Mouse (Mus musculus): ENCODE measurements around the gene Fgfr2.
A peak's percentile ranks its signal among the peaks of the same experiment; 100 is the strongest.

The Fgfr2 gene

GRCm38 (mm10) chr7:132654412-132654811 lies 468.7 kb downstream of the Fgfr2 start:
- no peak for DNase-seq

GRCm38 (mm10) chr7:132646514-132646913 lies 476.6 kb downstream of the Fgfr2 start:
- DNase-seq, result no peak

DNA sequence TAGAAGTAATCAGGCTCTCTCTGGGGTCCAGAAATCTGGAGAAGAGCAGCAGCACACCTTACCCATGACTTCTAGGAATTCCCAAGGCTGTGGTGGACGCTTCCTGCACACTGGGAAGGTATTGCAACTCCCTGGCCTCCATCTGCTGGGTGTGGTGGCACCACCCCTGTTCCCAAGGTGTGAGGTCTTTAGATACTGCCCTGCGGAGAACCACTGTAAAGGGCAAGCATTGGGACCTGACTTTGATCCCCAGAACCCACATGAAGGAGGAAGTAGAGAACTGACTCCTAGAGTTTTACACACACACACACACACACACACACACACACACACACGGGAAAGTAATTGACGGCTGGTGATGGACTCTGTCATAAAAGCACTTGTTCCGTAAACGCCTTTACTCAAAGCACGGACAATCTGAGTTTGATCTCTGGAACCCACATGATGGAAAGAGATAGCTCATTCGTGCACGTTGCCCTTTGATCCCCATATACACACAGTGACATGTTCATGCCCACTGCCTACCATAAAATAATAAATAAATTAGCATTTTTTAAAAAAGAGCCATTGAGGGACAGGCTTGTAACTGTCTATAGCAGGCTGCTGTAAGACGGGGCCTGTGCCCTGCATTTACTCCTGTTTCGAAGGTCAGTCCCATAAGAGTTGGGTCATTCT lies 478.4 kb downstream of the Fgfr2 start:
- DNase-seq, result no peak

DNA sequence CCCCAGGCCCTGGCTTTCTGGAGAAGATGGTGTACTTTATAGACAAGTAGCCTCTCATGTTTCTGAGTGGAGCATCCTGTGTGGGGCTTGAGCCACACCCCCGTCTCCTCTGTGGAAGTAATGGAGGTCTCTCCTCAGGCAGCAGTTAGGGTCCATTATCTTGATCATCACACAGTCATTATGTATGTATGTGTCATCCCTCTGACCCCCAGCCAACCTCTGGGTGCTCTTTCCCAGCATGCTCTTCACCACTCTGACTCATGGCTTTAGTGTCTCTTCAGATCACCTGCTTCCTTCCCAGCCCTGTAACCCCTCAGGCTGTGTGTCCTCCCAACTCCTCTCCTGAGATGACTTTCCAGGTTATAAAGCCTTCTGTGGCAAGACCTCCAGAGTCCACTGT lies 481.5 kb downstream of the Fgfr2 start:
- no peak for DNase-seq

DNA sequence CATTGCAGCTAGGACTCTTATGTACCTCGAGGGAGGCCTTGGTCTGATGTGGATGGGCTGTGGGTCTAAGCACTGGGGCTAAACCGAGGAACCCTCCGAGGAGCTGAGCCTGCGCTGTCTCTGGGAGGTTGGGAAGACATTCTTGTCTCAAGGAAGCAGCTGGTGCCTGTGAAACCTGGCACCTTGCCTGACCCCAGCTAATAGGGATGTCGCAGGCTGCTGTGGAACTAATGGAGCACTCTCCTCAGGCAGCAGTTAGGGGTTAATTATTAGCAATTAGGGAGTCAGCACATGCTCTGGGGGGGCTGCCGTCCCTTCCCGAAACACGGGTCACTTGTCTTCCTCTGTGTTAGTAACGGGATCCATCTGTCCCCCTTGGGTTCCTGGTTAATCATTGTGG lies 482.2 kb downstream of the Fgfr2 start:
- peak; percentile 82 to 87 for DNase-seq

DNA sequence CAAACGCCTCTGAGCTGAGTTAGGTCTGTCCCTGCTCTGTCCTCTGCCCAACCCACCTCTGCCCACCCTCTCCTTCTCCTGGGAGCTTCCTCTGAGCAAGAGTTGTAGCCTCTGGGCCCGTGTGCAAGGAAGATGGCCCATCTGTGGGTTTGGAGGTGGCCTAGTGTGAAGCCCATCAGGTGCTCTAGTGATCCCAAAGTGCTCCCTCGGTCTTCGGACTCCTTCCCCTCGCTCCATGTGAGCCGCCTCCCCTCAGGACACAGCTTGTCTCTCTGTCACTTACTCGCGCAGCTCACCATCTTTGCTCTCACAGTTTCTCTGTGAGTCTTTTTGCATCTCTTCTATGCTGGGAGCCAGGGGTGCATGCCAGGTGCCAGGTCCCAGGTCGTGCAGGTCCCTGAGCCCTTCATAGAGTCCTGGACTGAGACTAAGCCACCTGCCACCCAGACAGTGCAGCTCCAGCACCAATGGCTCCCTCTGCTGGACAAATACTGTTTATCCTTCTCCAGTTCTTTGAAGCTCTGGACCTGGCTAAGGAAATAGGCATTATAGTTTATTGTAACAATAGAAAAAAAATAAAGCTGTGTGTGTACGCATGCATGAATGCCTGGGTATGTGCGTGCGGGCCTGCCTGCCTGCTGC lies 484.6 kb downstream of the Fgfr2 start:
- peak in 1 of 2 experiments; percentile 55 for DNase-seq

- DNase-seq, result no peak
These were observed 485.9 kb downstream of the Fgfr2 start for GRCm38 (mm10) chr7:132637292-132637691.

DNA sequence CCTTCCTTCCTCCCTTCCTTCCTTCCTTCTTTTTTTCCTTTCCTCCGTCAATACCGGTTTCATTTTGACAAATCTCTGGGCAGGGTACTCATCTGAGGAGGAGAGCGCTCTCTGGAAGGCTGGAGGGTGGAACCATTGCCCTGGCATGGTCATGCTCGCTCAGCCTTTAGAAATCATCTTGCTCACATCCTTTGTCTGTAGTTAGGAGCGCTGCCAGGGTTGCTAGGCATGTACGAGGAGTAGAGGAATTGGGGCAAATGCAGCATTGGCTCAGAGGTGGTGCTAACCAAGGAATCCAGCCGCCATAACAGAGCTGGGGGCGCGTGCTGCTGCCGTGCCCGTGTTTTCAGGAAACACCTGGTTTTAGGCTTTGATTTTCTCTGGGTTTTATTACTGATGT lies 491.8 kb downstream of the Fgfr2 start:
- DNase-seq, result no peak

- DNase-seq, result no peak
These were observed 495.7 kb downstream of the Fgfr2 start for GRCm38 (mm10) chr7:132627448-132627847.

DNA sequence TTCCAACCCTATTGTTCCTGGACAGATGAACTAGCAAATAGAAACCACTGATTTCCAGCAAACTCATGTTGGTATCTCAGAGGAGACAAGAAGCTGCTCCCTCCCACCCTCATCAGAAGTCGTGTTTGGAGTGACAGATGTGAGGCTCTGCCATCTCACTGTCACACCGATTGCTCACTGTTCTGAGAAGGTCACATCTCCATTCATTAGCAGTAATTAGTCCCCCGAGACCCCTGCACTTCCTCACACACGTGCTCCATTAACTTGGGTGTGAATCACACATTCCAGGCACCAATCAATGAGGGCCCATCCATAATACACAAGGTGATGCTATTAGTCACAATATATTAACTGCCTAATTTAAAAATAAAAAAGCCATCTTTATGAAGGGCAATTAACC lies 497.0 kb downstream of the Fgfr2 start:
- DNase-seq, result no peak

- DNase-seq, result no peak
These were observed 499.0 kb downstream of the Fgfr2 start for GRCm38 (mm10) chr7:132624161-132624560.

DNA sequence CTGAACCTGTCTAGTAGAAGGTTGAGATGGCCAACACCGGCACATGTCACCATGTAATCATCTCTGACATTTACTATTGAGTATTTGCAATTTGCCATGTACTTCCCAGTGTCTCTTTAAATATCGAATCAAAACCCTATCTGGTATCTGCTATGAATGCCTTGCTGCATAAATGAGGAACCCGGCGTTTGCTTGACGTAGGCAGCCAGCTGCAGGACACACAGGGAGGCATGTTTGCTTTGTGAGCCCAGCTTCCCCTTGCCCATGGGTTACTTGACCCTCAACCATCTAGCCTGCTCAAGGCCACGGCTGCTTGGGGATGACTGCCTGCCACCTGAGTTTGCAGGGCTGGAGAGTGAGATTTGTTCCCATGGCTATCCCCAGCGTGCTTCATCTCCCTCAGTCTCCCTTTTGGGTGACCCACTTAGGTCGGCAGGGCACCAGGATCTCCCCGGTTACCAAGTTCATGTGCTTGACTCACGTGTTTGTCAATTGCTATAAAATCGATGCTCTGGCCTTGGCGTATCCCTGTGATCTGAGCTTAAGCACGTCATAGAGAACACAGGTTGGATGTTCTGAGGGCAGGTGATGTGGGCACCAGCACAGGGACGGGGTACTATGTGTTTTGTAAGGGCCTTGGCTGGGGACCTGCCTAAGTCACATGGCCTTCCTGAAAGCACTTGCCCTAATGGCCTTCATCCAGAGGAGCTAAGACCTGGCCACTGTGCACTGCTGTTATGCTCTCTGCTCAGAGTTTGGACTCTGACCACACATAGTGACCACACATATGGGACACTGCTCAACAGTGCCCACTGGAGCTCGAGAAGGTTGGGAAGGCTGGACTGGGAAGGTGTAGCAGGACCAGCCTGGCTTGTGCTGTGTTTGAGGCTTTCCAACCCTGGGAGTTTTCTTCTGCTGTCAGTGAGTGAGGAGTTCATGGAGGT lies 502.9 kb downstream of the Fgfr2 start:
- DNase-seq, result no peak

DNA sequence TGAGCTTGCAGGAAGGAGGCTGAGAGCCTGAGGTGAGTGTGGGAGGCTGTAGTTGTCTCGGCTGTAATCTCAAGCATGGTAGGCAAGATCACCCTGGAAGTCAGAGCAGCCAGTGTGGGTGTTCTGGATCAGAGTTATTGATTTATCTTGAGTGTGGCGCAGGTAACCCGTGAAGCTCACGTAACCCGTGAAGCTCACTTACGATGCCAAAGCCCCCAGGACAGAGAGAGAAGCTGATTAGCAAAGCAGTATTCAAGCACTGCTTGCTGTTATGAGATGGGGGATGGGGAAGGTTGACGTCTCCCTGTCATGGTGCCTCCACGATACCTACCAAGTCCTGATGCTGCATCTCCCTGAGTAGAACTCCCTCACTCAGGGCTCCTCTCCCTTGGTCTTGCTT lies 503.6 kb downstream of the Fgfr2 start:
- DNase-seq, result no peak

- no peak for DNase-seq
These were observed 506.1 kb downstream of the Fgfr2 start for GRCm38 (mm10) chr7:132617021-132617564.

DNA sequence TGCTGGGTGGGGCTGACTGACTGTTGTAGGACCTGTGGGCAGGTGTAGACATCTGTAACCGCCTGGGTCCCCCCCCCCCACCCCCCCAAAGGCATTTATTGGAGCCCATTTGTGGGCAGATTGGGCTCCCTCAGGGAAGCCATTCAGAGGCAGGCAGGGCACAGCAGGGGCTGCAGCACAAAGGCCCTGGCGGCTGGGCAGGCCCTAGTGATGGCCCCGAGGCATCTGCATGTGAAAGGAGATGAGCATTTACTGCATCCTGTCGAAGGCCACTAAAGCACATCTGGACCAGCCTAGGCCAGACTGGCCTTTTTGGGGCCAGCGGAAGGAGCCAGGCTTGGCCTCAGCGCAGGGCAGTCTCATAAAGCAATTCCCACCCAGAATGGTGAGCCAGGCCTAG lies 506.8 kb downstream of the Fgfr2 start:
- DNase-seq, result no peak

GRCm38 (mm10) chr7:132615346-132615745 lies 507.8 kb downstream of the Fgfr2 start:
- DNase-seq, result no peak

DNA sequence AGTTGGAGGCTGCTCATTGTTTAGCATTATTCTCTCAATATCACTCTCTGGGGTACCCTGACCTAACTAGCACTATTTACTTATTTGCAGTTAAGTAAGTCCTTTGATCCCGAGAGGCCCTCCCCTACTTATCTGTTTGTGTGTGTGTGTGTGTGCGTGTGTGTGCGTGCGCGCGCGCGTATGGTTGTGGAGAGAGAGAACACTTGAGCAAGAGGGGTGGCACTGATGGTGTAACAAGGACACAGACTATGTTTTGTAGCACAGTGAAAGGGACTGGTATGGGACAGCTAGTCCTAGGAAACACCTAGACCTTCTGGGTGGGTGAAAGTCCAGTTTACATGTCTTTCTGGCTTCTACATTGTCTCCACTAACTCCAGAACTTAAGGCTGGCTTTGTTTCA lies 511.6 kb downstream of the Fgfr2 start:
- no peak for DNase-seq

DNA sequence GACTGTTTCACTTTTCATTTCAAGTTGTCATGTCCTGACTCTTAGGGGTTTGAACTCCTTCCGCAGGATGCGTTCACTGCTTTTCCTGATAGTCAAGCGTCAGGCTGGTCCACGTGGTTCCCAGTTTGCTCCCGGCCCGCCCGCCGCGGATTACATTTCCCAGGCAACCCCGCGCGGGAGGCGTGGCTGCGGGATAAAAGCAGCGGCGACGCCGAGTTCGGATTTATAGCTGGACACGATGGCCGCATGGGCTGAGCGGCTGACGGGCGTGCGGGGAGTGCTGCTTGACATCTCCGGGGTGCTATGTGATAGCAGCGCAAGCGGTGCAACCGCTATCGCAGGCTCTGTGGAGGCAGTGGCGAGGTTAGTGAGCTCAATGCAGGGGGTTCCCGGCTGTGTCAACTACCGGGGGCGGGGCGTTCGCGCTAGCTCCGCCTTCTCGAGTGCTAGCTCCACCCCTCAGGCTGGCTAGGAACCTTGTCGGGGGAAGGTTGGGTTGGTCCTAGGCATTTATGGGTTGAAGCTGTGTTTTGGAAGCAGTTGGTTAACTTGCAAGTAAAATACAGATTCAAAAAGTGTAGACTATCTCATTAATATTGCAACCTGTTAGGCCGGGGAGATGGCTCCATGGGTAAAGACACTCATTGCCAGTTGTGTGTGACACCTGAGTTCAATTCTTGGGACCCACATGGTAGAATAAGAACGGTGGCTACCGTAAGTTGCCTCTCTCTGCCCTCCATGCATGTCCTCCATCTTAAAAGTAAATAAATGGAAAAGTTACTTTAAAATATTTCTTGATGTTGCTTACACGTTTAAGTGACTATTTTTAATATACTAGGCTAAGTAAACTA lies 512.5 kb downstream of the Fgfr2 start, which contains the start of gene Lhpp:
Gene Lhpp (plus strand): TSS at position 171 of the 851 bp plus-strand sequence.
- DNase-seq, result peak; percentile 86 to 91

GRCm38 (mm10) chr7:132608316-132609020 lies 514.7 kb downstream of the Fgfr2 start:
- DNase-seq, result no peak

- DNase-seq, result no peak
These were observed 517.5 kb downstream of the Fgfr2 start for GRCm38 (mm10) chr7:132605689-132606088.

DNA sequence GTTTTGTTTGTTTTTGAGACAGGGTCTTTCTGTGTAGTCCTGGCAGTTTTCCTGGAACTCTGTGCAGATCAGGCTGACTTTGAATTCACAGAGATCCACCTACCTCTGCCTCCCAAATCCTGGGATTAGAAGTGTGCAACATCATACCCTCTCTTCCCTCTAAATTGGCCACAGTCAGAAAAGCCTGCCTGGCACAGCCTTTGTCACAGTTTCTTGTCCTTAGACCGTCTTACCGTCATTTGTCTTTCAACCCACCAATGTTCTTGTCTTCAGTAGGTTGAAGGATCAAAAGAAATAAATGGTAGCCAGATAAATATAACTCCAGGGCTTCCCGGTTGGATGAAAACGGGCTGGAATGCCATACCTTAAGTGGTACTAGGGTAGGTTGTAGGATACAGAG lies 518.4 kb downstream of the Fgfr2 start:
- DNase-seq, result no peak

DNA sequence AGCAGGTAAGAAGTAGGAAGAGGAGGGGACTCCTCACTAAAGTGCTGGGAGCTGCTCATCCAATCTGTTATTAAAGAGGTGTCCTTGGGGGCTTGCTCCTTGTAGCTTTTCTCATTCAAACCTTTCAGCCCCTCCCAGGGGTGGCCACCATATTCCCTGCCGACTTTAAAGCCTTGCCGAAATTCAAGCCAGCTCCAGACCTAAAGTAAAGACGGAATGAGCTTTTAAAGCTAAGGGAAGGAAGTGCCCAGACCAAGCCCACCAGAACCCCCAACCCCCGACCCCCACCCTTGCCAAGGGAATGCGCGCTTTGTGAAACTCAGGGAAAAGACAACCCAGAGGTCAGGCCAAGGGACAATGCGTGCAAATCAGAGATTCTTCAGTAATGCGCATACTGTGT lies 522.2 kb downstream of the Fgfr2 start:
- no peak for DNase-seq
